Mouse (Mus musculus) forebrain, embryonic 15.5 days (tissue): ENCODE results near the gene Vrk3. TPM values are rescaled to one million over a fixed set of nuclear protein-coding genes. Genes with fewer than 3 reads are reported as not detected.

Experiments used
- ATAC-seq: fragments of 200-750 bp; cut with Nextera tagmentation; replicated peaks from 2 replicates; pipeline ENCODE4 v1.8.0; 2017; ENCODE audit warnings: mild to moderate bottlenecking, moderate TSS enrichment, moderate library complexity
- H3K27ac ChIP-seq: fragments of 300-500 bp; sonication (generic); replicated peaks from 2 replicates; pipeline ENCODE4 v1.5.1; 2015; ENCODE audit warnings: mild to moderate bottlenecking, inconsistent platforms
- H3K27me3 ChIP-seq: fragments of 300-500 bp; sonication (generic); 2 replicates; pipeline ENCODE4 v1.6.1; 2015; ENCODE audit warnings: inconsistent platforms
- H3K36me3 ChIP-seq: fragments of 300-500 bp; sonication (generic); 2 replicates; pipeline ENCODE4 v1.6.1; 2015; ENCODE audit warnings: mild to moderate bottlenecking, inconsistent platforms
- H3K4me1 ChIP-seq: fragments of 300-500 bp; sonication (generic); 2 replicates; pipeline ENCODE4 v1.6.1; 2015; ENCODE audit warnings: inconsistent platforms
- H3K4me2 ChIP-seq: fragments of 300-500 bp; sonication (generic); replicated peaks from 2 replicates; pipeline ENCODE4 v1.6.1; 2015; ENCODE audit warnings: mild to moderate bottlenecking, inconsistent platforms
- H3K4me3 ChIP-seq: fragments of 300-500 bp; sonication (generic); 2 replicates; pipeline ENCODE4 v1.5.1; 2015; ENCODE audit warnings: mild to moderate bottlenecking, inconsistent platforms
- H3K9ac ChIP-seq: fragments of 300-500 bp; sonication (generic); replicated peaks from 2 replicates; pipeline ENCODE4 v1.6.1; 2015; ENCODE audit warnings: mild to moderate bottlenecking, inconsistent platforms
- H3K9me3 ChIP-seq: fragments of 300-500 bp; sonication (generic); 2 replicates; pipeline ENCODE4 v1.6.1; 2016; ENCODE audit warnings: inconsistent platforms
- WGBS: fragments of 180-500 bp; shearing (Covaris S2); methylation state at CpG from one replicate; pipeline ENCODE4 v1.1.7; 2015; ENCODE audit warnings: mixed read lengths; 5-methylcytosine and 5-hydroxymethylcytosine counted together
- polyA plus RNA-seq: library from polyadenylated mRNA; unstranded; fragments of >200 nt; fragmentation: Nextera tagmentation; extraction: Ambion mirVana; gene quantifications from 2 replicates; pipeline ENCODE4 v1.2.1, GENCODE M21; 2015

Vrk3 gene
- polyA plus RNA-seq, 1 experiment from 2014 or later: 37.2 TPM

DNA sequence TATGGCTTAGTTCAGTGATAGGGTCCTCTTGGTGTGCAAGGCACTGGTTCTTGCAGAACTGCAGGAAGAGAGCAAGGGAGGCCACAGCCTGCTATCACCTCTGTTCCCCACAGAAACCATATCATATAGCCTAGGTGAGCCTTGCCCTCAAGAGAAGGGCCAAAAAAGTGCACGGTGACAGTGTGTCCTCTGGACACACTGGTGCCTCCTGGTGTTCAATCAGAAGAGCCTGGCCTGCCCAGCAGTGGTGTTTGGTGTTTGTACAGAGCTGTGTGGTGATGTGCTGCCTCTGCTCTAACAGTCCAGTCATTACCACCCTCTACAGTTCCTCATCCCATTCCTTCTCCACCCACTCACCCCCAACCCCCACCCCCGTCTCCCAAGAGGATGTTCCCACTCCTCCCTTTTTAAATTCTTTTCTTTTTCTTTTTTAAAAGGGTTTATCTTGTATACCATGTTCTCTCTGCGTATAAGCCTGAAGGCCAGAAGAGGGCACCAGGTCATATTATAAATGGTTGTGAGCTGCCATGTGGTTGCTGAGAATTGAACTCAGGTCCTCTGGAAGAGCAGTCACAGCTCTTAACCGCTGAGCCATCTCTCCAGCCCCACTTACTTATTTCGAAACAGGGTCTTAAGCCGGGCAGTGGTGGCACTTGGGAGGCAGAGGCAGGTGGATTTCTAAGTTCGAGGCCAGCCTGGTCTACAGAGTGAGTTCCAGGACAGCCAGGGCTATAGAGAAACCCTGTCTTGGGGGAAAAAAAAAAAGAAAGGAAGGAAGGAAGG lies 73.6 kb downstream of the Vrk3 start:
- Histone ChIP-seq H3K36me3 (no peaks in the 10 kb centered on the region), H3K27me3 (no peaks in the 10 kb centered on the region), H3K4me2 (no peak overlapping the region), H3K9ac (no peak overlapping the region), H3K4me3 (no peak overlapping the region), H3K9me3 (no peaks in the 10 kb centered on the region), H3K4me1 (peaks cover 61% of the 10 kb centered on the region), H3K27ac (no peak overlapping the region)
- no peak for ATAC-seq
- WGBS: 88% methylated on average over 7 of the region's 7 CpGs

DNA sequence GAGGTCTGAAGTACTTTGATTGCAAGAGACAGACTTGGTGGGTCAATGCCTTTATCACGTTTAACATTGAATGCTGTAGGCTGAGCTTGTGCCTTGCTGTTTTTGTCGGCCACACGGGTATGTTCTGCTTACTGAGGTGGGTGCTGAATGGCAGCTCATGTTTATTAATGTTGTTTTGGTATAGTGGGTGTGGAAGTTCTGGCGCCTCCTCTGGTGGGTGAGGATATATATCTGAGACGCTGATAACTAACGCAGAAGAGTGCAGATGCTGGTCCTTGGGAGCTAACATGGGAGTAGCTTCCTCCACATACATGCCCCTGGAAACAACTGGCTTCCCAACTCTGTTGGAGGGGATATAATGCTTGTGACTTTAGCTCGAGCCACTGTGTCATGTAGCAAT lies 75.2 kb downstream of the Vrk3 start:
- no peak overlapping the region for H3K27ac ChIP-seq
- H3K4me3 ChIP-seq: no peak overlapping the region
- WGBS: 31% methylated on average over 7 of the region's 7 CpGs
- H3K36me3 ChIP-seq: peaks cover 3% of the 10 kb centered on the region; the same call in 1 of the 2 replicates
- ATAC-seq: no peak
- no peaks in the 10 kb centered on the region for H3K27me3 ChIP-seq
- no peak overlapping the region for H3K9ac ChIP-seq
- no peaks in the 10 kb centered on the region for H3K9me3 ChIP-seq
- peaks cover 45% of the 10 kb centered on the region for H3K4me1 ChIP-seq
- H3K4me2 ChIP-seq: no peak overlapping the region

DNA sequence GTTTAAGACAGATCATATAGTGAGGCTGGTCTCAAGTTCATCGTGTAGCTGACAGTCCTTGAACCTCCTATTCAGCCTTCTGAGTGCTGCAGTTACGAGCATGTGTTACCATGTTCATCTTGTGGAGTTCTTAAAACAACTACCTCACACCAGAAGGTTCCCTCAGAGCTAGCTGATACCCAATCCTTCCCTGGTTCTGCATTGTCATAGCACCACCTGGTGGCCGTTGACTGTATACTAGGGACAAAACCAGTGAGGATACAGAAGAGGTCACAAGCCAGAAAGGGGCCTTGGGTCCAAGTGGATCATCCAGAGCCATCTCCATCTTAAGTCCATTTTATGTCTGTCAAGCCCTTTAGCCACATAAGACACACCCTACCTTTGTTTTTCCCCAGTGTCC lies 76.7 kb downstream of the Vrk3 start:
- Histone ChIP-seq H3K9ac (no peak overlapping the region), H3K4me2 (no peak overlapping the region), H3K9me3 (no peaks in the 10 kb centered on the region), H3K4me3 (no peak overlapping the region), H3K27me3 (no peaks in the 10 kb centered on the region), H3K4me1 (peaks cover 31% of the 10 kb centered on the region), H3K36me3 (peaks cover 17% of the 10 kb centered on the region), H3K27ac (no peak overlapping the region)
- ATAC-seq: peak; percentile 47
- 29% methylated on average over 3 of the region's 3 CpGs for WGBS

DNA sequence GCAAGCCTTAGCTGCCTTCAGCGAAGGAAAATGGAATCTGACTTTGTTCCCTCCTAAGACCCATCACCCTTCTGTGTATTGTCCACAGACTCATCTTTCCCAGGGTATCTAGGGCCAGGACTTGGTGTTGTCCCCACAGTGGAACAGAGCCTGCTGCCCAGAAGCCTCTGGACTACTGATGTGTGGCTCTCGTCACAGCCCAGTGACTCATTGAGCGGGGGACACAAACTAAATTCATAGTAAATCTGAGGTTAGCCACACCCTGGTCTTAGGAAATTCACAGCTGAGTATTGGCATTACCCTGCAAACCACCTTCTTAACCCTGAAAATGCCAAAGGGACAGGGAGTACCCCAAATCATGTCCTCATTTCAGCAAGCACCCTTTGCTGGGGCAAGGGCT lies 78.6 kb downstream of the Vrk3 start:
- Histone ChIP-seq H3K27ac (no peak overlapping the region), H3K27me3 (no peaks in the 10 kb centered on the region), H3K4me1 (peaks cover 23% of the 10 kb centered on the region), H3K36me3 (peaks cover 36% of the 10 kb centered on the region), H3K9ac (no peak overlapping the region), H3K4me2 (no peak overlapping the region), H3K4me3 (no peak overlapping the region), H3K9me3 (no peaks in the 10 kb centered on the region)
- ATAC-seq: no peak
- 84% methylated on average over 3 of the region's 3 CpGs for WGBS

Other genes with a start within 250 kb of the Vrk3 start
- gene Mybpc2, start 223.8 kb upstream of the Vrk3 start, polyA plus RNA-seq: 0.13 and 0.15 TPM in 2 replicates
- not detected in 2 replicates for gene Spib, start 216.3 kb upstream of the Vrk3 start, polyA plus RNA-seq
- 46.9 and 54.1 TPM in 2 replicates for gene Pold1, start 199.6 kb upstream of the Vrk3 start, polyA plus RNA-seq
- 70.5 and 79.5 TPM in 2 replicates for gene Nr1h2, start 194.5 kb upstream of the Vrk3 start, polyA plus RNA-seq
- gene Napsa, start 176.0 kb upstream of the Vrk3 start, polyA plus RNA-seq: 1.0 and 1.6 TPM in 2 replicates
- gene Kcnc3, start 157.7 kb upstream of the Vrk3 start, polyA plus RNA-seq: 2.6 and 3.3 TPM in 2 replicates
- 1.3 and 1.5 TPM in 2 replicates for gene Myh14, start 77.6 kb upstream of the Vrk3 start, polyA plus RNA-seq
- not detected in 2 replicates for gene Izumo2, start 39.7 kb upstream of the Vrk3 start, polyA plus RNA-seq
- gene Zfp473, start 2.6 kb downstream of the Vrk3 start, polyA plus RNA-seq: 1.1 and 1.2 TPM in 2 replicates
- 52.3 and 56.0 TPM in 2 replicates for gene Nup62, start 67.7 kb downstream of the Vrk3 start, polyA plus RNA-seq
- 1.8 and 2.3 TPM in 2 replicates for gene Il4i1, start 68.0 kb downstream of the Vrk3 start, polyA plus RNA-seq
- gene Atf5, start 68.2 kb downstream of the Vrk3 start, polyA plus RNA-seq: 4.6 and 5.0 TPM in 2 replicates
- 118 and 120 TPM in 2 replicates for gene Akt1s1, start 100.6 kb downstream of the Vrk3 start, polyA plus RNA-seq
- gene Tbc1d17, start 100.7 kb downstream of the Vrk3 start, polyA plus RNA-seq: 119 and 120 TPM in 2 replicates
- 32.1 and 35.3 TPM in 2 replicates for gene Pnkp, start 108.7 kb downstream of the Vrk3 start, polyA plus RNA-seq
- gene Ptov1, start 121.4 kb downstream of the Vrk3 start, polyA plus RNA-seq: 583 and 618 TPM in 2 replicates
- 164 and 166 TPM in 2 replicates for gene Med25, start 144.3 kb downstream of the Vrk3 start, polyA plus RNA-seq
- gene Fuz, start 147.7 kb downstream of the Vrk3 start, polyA plus RNA-seq: 20.6 and 22.1 TPM in 2 replicates
- gene Ap2a1, start 181.1 kb downstream of the Vrk3 start, polyA plus RNA-seq: 105 and 107 TPM in 2 replicates
- not detected in 2 replicates for gene Tsks, start 194.8 kb downstream of the Vrk3 start, polyA plus RNA-seq
- 48.2 and 51.6 TPM in 2 replicates for gene Cpt1c, start 226.4 kb downstream of the Vrk3 start, polyA plus RNA-seq
- gene Prmt1, start 238.2 kb downstream of the Vrk3 start, polyA plus RNA-seq: 703 and 728 TPM in 2 replicates
- gene Irf3, start 249.2 kb downstream of the Vrk3 start, polyA plus RNA-seq: 62.6 and 66.6 TPM in 2 replicates